7 mouse cellular contexts compared by ENCODE assay signal in the genomic region with DNA sequence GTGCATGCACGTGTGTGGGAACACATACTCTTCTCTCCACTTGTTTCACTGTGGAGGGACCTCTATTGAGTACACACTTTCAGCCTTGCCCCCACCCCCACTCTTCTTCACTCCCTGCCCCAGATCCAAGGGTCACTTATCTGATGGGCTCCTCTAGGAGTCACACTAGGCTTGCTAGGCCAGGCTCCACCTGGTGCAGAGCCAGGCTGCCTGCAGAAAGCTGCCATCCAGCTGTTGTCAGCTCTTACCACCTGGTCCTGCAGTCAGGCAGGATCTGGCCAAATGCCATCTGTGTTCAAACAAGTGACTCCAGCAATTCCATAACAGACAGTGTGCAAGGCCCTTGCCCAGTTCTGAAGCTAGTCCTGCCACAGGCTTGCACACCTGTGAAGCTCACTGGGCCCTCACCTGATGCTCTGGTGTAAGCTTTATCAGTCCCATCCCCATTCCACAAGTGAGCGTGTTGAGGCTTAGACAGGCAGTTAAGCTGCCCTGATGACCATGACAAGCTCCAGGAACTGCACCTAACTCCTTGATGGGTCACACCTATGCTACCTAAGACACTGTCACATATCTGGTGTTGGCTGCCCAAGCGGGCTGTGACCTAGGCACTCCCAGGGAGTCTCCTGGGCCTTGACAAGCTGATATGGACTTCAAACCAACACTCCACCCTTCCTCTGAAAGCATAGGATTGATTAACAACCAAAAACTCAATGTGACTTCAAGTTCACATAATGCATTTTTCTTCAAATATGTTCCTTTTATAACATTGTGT. TPM values are rescaled to one million over a fixed set of nuclear protein-coding genes. Genes with fewer than 3 reads are reported as not detected.
A peak's percentile ranks its signal among the peaks of the same experiment; 100 is the strongest.
DNase-seq lines count a peak whose midpoint lies in the region; ATAC-seq and TF ChIP-seq lines count a peak whose summit lies in the region.

No protein-coding gene starts in this region.

- intact Hi-C loops in heart, postnatal 14 days (cut with DNase I): no loop called here
- intact Hi-C loops in left cerebral cortex, postnatal 10 days (cut with DNase I): no loop called here

- H3K27ac ChIP-seq in thymus, adult 2 months (ENCODE audit: control insufficient read depth, insufficient read depth, low read length): peak overlapping the region; percentile 3; the same call in 1 of the 2 replicates
- H3K27ac ChIP-seq in liver, embryonic 13.5 days: peak overlapping the region; percentile 98
- no peak overlapping the region for H3K27ac ChIP-seq in midbrain, embryonic 11.5 days (ENCODE audit: low read depth, low read length)

- no peaks in the 10 kb centered on the region for H3K9me3 ChIP-seq in liver, embryonic 13.5 days (replicated peaks)
- no peaks in the 10 kb centered on the region for H3K9me3 ChIP-seq in midbrain, embryonic 11.5 days (ENCODE audit: control insufficient read depth, low read length)

- no peaks in the 10 kb centered on the region for H3K27me3 ChIP-seq in thymus, adult 2 months (ENCODE audit: control insufficient read depth, insufficient read depth, low read length)
- no peaks in the 10 kb centered on the region for H3K27me3 ChIP-seq in liver, embryonic 13.5 days
- no peaks in the 10 kb centered on the region for H3K27me3 ChIP-seq in midbrain, embryonic 11.5 days (ENCODE audit: control insufficient read depth, insufficient read depth, low read length)

- peak overlapping the region; percentile 73 for H3K4me2 ChIP-seq in liver, embryonic 13.5 days
- H3K4me2 ChIP-seq in midbrain, embryonic 11.5 days: no peak overlapping the region

- peaks cover 76% of the 10 kb centered on the region for H3K4me1 ChIP-seq in thymus, adult 2 months (replicated peaks; ENCODE audit: control insufficient read depth, insufficient read depth, low read length)
- H3K4me1 ChIP-seq in liver, embryonic 13.5 days (replicated peaks): peaks cover 100% of the 10 kb centered on the region
- H3K4me1 ChIP-seq in midbrain, embryonic 11.5 days (ENCODE audit: control insufficient read depth, insufficient read depth, low read length): no peaks in the 10 kb centered on the region

- no peak for DNase-seq in thymus, adult 2 months
- DNase-seq in thymus, adult 18-20 months: no peak
- DNase-seq in heart, postnatal 14 days: peak; percentile 62 to 79
- peak; percentile 69 for DNase-seq in liver, embryonic 13.5 days
- peak; percentile 82 for DNase-seq in yolk sac, embryonic 10.5 days (ENCODE audit: low spot score)
- no peak for DNase-seq in midbrain, embryonic 11.5 days (ENCODE audit: low spot score, missing footprints)
- DNase-seq in left cerebral cortex, postnatal 10 days (ENCODE audit: extremely low spot score in 1 of 2, low spot score in 2 of 2): no peak

- no peak for TF ChIP-seq CTCF in thymus, adult 2 months (IDR thresholded peaks at IDR 0.05; ENCODE audit: borderline replicate concordance, control insufficient read depth, extremely low read depth, insufficient read depth, low read length, poor library complexity)

- no peaks in the 10 kb centered on the region for H3K36me3 ChIP-seq in thymus, adult 2 months (ENCODE audit: control insufficient read depth, insufficient read depth, low read length)
- H3K36me3 ChIP-seq in liver, embryonic 13.5 days: peaks cover 43% of the 10 kb centered on the region
- H3K36me3 ChIP-seq in midbrain, embryonic 11.5 days (ENCODE audit: control insufficient read depth, insufficient read depth, low read length): no peaks in the 10 kb centered on the region

- ATAC-seq in liver, embryonic 13.5 days (ENCODE audit: low read depth): peak; percentile 83
- ATAC-seq in midbrain, embryonic 11.5 days (ENCODE audit: low FRiP score): no peak

- no peak for TF ChIP-seq POLR2A in thymus, adult 2 months (IDR thresholded peaks at IDR 0.05; ENCODE audit: control insufficient read depth, extremely low read depth, insufficient read depth, low read length, poor library complexity)

- 72% methylated on average over 3 of the region's 3 CpGs for WGBS in thymus, adult 2 months
- WGBS in liver, embryonic 13.5 days (ENCODE audit: insufficient replicate concordance): 35% methylated on average over 3 of the region's 3 CpGs
- 82% methylated on average over 3 of the region's 3 CpGs for WGBS in midbrain, embryonic 11.5 days

- H3K9ac ChIP-seq in liver, embryonic 13.5 days: peak overlapping the region; percentile 72
- H3K9ac ChIP-seq in midbrain, embryonic 11.5 days (ENCODE audit: low read length): no peak overlapping the region

- no peak overlapping the region for H3K4me3 ChIP-seq in thymus, adult 2 months (ENCODE audit: control insufficient read depth, insufficient read depth, low read length)
- H3K4me3 ChIP-seq in liver, embryonic 13.5 days (replicated peaks): peak overlapping the region; percentile 40
- H3K4me3 ChIP-seq in midbrain, embryonic 11.5 days (ENCODE audit: low read depth, low read length): no peak overlapping the region

RNA-seq across cellular contexts. Expression of gene Cd82, which starts 7.9 kb away (rescaled TPM):
- polyA plus RNA-seq in thymus, adult 2 months (2012; rRNA removed): 176 and 181 TPM in 2 replicates
- 10 to 100 TPM; 10.6 to 12.1 TPM for total RNA-seq in heart, postnatal 14 days (2021)
- polyA plus RNA-seq in liver, embryonic 13.5 days (2015; fragmentation: Nextera tagmentation; extraction: Ambion mirVana): 88.5 and 90.1 TPM in 2 replicates
- polyA plus RNA-seq in midbrain, embryonic 11.5 days (2014; fragmentation: Nextera tagmentation; extraction: Ambion mirVana): 3.7 and 4.0 TPM in 2 replicates
- total RNA-seq in left cerebral cortex, postnatal 10 days (2021): 1 to 10 TPM; 8.1 to 9.4 TPM

Comparison
In these comparisons a context has a peak if more than half of its experiments do, and no peak if none do; other contexts are left out.
1. DNase-seq: peak in heart, postnatal 14 days (2 of 2), liver, embryonic 13.5 days (single experiment) and yolk sac, embryonic 10.5 days (single experiment); none in thymus, adult 2 months (single experiment), thymus, adult 18-20 months (0 of 2), midbrain, embryonic 11.5 days (single experiment) and left cerebral cortex, postnatal 10 days (0 of 2).
2. RNA of gene Cd82, which starts 7.9 kb away (polyA plus RNA-seq): 176 to 181 TPM in thymus, adult 2 months and 88.5 to 90.1 TPM in liver, embryonic 13.5 days; 3.7 to 4.0 TPM in midbrain, embryonic 11.5 days; every median in the first group is over 10 times any median in the second.